Mouse (Mus musculus) limb, embryonic 14.5 days (tissue): ENCODE results near the gene Tigit. TPM values are rescaled to one million over a fixed set of nuclear protein-coding genes. Genes with fewer than 3 reads are reported as not detected.
A peak's percentile ranks its signal among the peaks of the same experiment; 100 is the strongest.

Source experiments
- ATAC-seq: fragments of 200-750 bp; cut with Nextera tagmentation; 2 replicates; pipeline ENCODE4 v1.8.0; 2017; ENCODE audit warnings: low read depth, moderate number of reproducible peaks, moderate TSS enrichment; ENCODE audit not compliant: low FRiP score
- DNase-seq: peaks from one replicate; pipeline ENCODE4 v3.0.0-alpha.2; 2015; ENCODE audit warnings: low spot score
- H3K27ac ChIP-seq: fragments of 300-500 bp; sonication (generic); replicated peaks from 2 replicates; pipeline ENCODE4 v1.5.1; 2014; ENCODE audit warnings: low read depth, mild to moderate bottlenecking, low read length, moderate library complexity, mixed read lengths
- H3K27me3 ChIP-seq: fragments of 300-500 bp; sonication (generic); 2 replicates; pipeline ENCODE4 v1.6.1; 2014; ENCODE audit warnings: low read length, mixed read lengths; ENCODE audit not compliant: control insufficient read depth, insufficient read depth
- H3K36me3 ChIP-seq: fragments of 300-500 bp; sonication (generic); 2 replicates; pipeline ENCODE4 v1.6.1; 2014; ENCODE audit warnings: mild to moderate bottlenecking, low read length, moderate library complexity, mixed read lengths; ENCODE audit not compliant: control insufficient read depth, insufficient read depth
- H3K4me1 ChIP-seq: fragments of 300-500 bp; sonication (generic); 2 replicates; pipeline ENCODE4 v1.6.1; 2014; ENCODE audit warnings: antibody characterized with exemption, low read length, mixed read lengths; ENCODE audit not compliant: control insufficient read depth, insufficient read depth
- H3K4me2 ChIP-seq: fragments of 300-500 bp; sonication (generic); replicated peaks from 2 replicates; pipeline ENCODE4 v1.6.1; 2014; ENCODE audit warnings: low read depth, mild to moderate bottlenecking, low read length, moderate library complexity; ENCODE audit not compliant: severe bottlenecking
- H3K4me3 ChIP-seq: fragments of 300-500 bp; sonication (generic); replicated peaks from 2 replicates; pipeline ENCODE4 v1.5.1; 2014; ENCODE audit warnings: low read length
- H3K9ac ChIP-seq: fragments of 300-500 bp; sonication (generic); 2 replicates; pipeline ENCODE4 v1.6.1; 2014; ENCODE audit warnings: mild to moderate bottlenecking, low read depth, low read length, moderate library complexity; ENCODE audit not compliant: severe bottlenecking
- H3K9me3 ChIP-seq: fragments of 300-500 bp; sonication (generic); 2 replicates; pipeline ENCODE4 v1.6.1; 2016; ENCODE audit warnings: low read length; ENCODE audit not compliant: control insufficient read depth
- POLR2A ChIP-seq: fragments of 200-500 bp; IDR thresholded peaks from 2 replicates; pipeline ENCODE4 v1.8.0; 2012; ENCODE audit warnings: inconsistent platforms, mild to moderate bottlenecking, moderate library complexity, borderline replicate concordance; ENCODE audit not compliant: insufficient read depth, insufficient read length; ENCODE audit errors: extremely low read depth
- WGBS: fragments of 180-500 bp; shearing (Covaris S2); extraction: QIAGEN DNeasy Blood & Tissue Kit; methylation state at CpG from one replicate; pipeline ENCODE4 v1.1.7; 2014; 5-methylcytosine and 5-hydroxymethylcytosine counted together
- polyA plus RNA-seq, 2 experiments: library from polyadenylated mRNA; depleted of rRNA in 1 of 2; stranded (reverse) in 1 of 2; unstranded in 1 of 2; fragments of >200 nt; fragmentation: Nextera tagmentation in 1 of 2; extraction: Ambion mirVana in 1 of 2; gene quantifications; 2 replicates each; pipeline versions ENCODE4 v1.2.1 to v1.2.3; 2012 to 2014

Gene Tigit
- polyA plus RNA-seq, 2 experiments: not detected

GRCm38 (mm10) chr16:43641230-43641629 lies 22.7 kb downstream of the Tigit start:
- WGBS: 80% methylated on average over 8 of the region's 8 CpGs

GRCm38 (mm10) chr16:43638406-43639049 lies 25.4 kb downstream of the Tigit start:
- ATAC-seq (0 out of 2 replicates have a peak, but pooled peaks have one; percentile 41), DNase-seq (no peak)
- no peak for TF ChIP-seq POLR2A
- Histone ChIP-seq H3K4me2 (peak overlapping the region; percentile 33), H3K4me3 (peak overlapping the region; percentile 10; the same call in 1 of the 2 replicates), H3K9ac (0 out of 2 replicates have a peak overlapping the region, but pooled peaks have one; percentile 12), H3K9me3 (no peaks in the 10 kb centered on the region), H3K36me3 (no peaks in the 10 kb centered on the region), H3K27ac (no peak overlapping the region), H3K27me3 (no peaks in the 10 kb centered on the region), H3K4me1 (peaks cover 3% of the 10 kb centered on the region; the same call in 1 of the 2 replicates)
- 56% methylated on average over 21 of the region's 21 CpGs for WGBS

More at GRCm38 (mm10) chr16:43641230-43641629, 22.7 kb downstream of the Tigit start:
- Histone ChIP-seq H3K4me1 (peaks cover 3% of the 10 kb centered on the region; the same call in 1 of the 2 replicates), H3K27ac (no peak overlapping the region), H3K27me3 (no peaks in the 10 kb centered on the region), H3K4me2 (no peak overlapping the region), H3K9ac (no peak overlapping the region), H3K36me3 (no peaks in the 10 kb centered on the region), H3K4me3 (no peak overlapping the region), H3K9me3 (no peaks in the 10 kb centered on the region)
- ATAC-seq (no peak), DNase-seq (no peak)
- TF ChIP-seq POLR2A: no peak

DNA sequence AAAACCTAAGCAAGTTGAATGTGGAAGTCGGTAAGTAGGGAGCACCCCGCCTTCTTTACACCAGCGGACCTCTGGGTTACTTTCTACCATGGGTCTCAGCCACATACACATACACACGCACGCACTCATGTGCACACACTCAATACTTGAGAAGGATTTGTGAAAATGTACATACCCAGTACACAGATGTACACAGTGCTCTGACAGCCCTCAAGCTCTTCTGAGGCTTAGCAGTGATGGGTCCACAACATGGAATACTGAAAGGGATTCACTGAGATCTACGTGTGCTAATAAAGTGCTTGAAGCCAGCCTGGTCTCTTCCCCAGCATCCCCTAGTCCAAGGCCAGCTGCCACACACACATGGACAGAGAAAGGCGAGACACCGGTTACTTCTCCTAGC lies 26.7 kb downstream of the Tigit start:
- no peak overlapping the region for H3K4me2 ChIP-seq
- H3K36me3 ChIP-seq: no peaks in the 10 kb centered on the region
- peaks cover 3% of the 10 kb centered on the region; the same call in 1 of the 2 replicates for H3K4me1 ChIP-seq
- H3K9me3 ChIP-seq: no peaks in the 10 kb centered on the region
- WGBS: 88% methylated on average over 8 of the region's 8 CpGs
- H3K27me3 ChIP-seq: no peaks in the 10 kb centered on the region
- TF ChIP-seq POLR2A: no peak
- H3K27ac ChIP-seq: no peak overlapping the region
- ATAC-seq: no peak
- no peak for DNase-seq
- no peak overlapping the region for H3K9ac ChIP-seq
- no peak overlapping the region for H3K4me3 ChIP-seq

- 53% methylated on average over 7 of the region's 7 CpGs for WGBS
- H3K4me3 ChIP-seq: no peak overlapping the region
- H3K9me3 ChIP-seq: no peaks in the 10 kb centered on the region
- DNase-seq: no peak
- TF ChIP-seq POLR2A: no peak
- no peak overlapping the region for H3K4me2 ChIP-seq
- peaks cover 3% of the 10 kb centered on the region; the same call in 1 of the 2 replicates for H3K4me1 ChIP-seq
- no peak overlapping the region for H3K9ac ChIP-seq
- no peaks in the 10 kb centered on the region for H3K36me3 ChIP-seq
- ATAC-seq: no peak
- no peak overlapping the region for H3K27ac ChIP-seq
- H3K27me3 ChIP-seq: no peaks in the 10 kb centered on the region
These were observed 29.9 kb downstream of the Tigit start for GRCm38 (mm10) chr16:43634037-43634436.

DNA sequence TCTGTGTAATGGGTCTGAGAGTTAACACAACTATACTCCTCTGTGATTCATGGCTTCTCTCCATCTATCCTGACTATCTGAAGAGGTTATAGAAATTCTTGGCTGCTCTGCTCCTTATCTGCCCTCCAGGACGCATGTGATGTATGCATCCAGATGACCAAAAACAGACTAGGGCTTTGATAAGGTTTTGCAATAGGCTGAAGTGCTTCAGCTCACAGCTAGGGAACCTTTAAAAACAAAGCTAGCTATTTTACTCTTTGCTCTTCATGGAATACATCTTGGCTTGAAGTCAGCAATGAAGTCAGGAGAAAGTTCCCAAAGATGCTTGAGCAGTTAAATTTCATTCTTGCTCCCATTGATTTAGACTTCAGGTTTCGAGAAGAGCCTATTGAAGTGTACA lies 32.2 kb downstream of the Tigit start:
- Histone ChIP-seq H3K27ac (no peak overlapping the region), H3K4me3 (no peak overlapping the region), H3K9me3 (no peaks in the 10 kb centered on the region), H3K9ac (no peak overlapping the region), H3K36me3 (no peaks in the 10 kb centered on the region), H3K4me2 (no peak overlapping the region), H3K27me3 (no peaks in the 10 kb centered on the region), H3K4me1 (no peaks in the 10 kb centered on the region)
- TF ChIP-seq POLR2A: no peak
- DNase-seq (no peak), ATAC-seq (no peak)
- WGBS: 79% methylated on average over 2 of the region's 2 CpGs

GRCm38 (mm10) chr16:43628662-43629061 lies 35.3 kb downstream of the Tigit start:
- no peak overlapping the region for H3K4me2 ChIP-seq
- 86% methylated on average over 5 of the region's 5 CpGs for WGBS
- no peak for TF ChIP-seq POLR2A
- no peak for ATAC-seq
- H3K9me3 ChIP-seq: no peaks in the 10 kb centered on the region
- no peaks in the 10 kb centered on the region for H3K27me3 ChIP-seq
- no peak overlapping the region for H3K9ac ChIP-seq
- no peak for DNase-seq
- H3K4me3 ChIP-seq: no peak overlapping the region
- no peaks in the 10 kb centered on the region for H3K36me3 ChIP-seq
- H3K27ac ChIP-seq: no peak overlapping the region
- H3K4me1 ChIP-seq: no peaks in the 10 kb centered on the region
